Mouse (Mus musculus) adipocyte (in vitro differentiated cells): ENCODE measurements around the gene Zzef1.

Source experiments
- DNase-seq: peaks from one replicate; pipeline ENCODE4 v3.0.0-alpha.2; 2016; ENCODE audit warnings: low spot score

The Zzef1 gene

DNA sequence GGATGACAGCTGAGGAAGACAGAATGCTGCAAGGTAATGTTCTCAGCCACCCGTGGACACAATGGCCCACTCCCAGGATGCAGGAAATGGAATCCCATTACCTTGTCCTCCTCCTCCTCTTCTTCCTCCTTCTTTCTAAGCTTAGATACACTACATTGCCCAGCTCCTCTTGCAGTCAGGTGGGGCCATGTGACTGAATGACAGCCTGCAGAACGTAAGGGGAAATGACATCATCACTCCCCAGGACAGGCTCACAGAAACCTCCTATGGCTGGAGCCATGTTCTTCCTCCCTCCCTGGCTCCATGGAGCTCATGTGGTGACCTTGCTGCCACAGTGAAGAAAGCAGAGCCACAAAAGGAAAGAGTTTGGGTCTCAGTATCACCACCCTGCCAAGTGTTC lies 161.3 kb downstream of the Zzef1 start:
- DNase-seq: no peak

DNA sequence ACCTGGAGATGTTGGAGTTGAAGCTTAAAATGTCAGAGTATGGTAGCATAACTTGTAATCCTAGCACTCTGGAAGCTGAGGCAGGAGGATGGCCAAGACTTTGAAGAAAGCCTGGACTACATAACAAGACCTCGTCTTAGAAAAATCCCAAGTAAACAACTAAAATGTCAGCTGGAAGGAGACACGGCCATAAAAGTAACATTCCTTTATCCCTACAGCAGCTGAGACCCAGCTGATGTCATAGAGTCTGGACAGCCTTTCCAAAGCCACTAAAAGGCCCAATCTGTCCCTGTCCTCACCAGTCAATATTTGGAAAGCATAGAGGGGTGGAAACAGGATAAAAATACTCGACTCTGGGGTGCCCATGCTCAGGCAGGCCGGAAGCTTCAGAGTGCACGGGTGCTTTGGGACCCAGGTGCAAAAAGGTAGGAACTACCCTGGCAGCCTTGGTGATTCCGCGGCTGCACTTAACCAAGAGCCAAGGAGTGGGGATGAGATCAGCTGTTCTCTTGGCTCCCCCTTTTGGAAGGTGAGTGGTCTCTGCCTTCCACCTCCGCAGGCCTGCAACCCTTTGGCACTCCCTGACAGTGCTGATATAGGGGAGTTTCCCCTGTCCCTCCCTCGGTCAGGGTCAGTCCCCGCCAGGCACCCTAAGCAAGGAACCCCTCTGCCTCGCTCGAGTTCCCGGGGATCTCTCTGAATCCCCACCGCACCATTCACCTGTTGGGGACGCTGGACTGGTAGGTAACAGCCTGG lies 164.1 kb downstream of the Zzef1 start:
- DNase-seq: no peak

DNA sequence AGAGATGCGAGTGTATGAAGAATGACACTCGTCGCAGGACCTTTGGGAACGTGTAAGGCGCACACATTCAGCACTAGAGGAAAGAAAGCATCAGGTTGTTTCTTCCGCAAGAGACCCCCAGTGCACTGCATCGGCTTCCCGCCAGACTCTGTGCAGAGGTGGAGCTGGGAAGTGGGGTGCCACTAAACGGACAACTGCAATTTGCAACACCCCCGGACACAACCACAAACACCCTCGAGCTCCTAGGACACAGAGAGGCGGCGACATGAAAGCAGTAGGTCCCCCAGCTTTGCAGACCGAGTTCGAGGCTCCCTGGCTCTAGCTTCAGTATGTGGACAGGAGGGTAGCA lies 164.7 kb downstream of the Zzef1 start:
- DNase-seq: no peak

DNA sequence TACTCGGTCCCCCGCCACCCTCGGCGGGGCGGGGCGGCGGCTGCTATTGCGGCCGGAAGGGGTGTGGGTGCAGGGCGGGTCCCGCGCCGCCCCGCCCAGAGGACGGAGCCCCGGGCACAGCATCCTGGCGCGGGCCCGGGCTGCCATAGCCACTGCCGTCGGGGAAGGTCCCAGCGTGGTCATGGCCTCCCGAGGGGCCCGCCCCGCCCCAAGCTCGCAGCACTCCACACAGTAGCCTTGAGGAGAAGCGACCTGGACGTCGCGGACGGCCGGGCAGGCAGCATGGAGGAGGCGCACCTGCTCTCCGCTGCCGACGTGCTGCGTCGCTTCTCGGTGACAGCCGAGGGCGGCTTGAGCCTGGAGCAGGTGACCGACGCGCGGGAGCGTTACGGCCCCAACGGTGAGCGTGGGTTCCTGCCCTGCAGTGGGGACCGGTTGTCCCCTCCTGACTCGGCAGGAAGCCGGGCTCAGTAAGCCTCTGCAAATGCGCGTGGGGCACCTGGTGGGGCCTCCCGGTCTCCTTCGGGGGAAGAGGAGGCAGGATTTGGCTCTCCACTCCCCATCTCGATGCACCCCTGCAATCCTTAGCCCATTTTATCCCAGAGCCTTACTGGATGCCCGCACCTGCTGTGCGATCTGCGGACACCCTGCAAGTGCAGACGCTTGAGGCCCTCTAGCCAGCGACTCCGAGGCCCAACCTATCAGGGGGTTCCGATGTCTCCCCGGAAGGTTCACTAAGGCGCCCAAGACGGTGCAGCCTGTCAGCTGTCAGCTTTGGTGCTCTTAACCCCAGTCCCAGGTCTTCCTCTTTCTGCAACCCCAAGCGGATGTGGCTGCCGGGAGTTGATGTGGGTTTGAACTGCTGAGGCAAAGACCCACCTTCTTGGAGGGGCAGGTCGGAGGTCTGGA lies 165.3 kb downstream of the Zzef1 start, which contains the start of gene Atp2a3:
Gene Atp2a3 (plus strand): TSS at position 98 of the 909 bp plus-strand sequence.
- no peak for DNase-seq

DNA sequence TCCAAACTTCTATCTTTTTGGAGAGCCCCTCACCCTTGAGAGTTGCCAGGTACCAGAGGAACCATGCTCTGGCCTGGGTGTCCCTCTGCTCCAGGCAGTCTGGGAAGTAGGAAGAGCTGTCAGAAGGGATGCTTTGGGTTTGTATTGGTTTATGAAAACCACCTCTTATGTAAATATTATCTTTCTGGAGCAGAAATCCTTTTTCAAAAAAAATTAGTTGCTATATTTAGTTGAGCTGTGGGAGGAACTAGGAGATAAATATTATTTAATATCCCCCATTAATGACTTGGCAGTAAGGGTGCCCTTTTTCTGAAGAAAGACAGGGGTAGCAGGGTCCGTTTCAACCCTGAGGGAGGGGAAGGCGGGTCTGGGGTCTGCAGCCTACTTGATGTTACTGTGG lies 166.4 kb downstream of the Zzef1 start:
- DNase-seq: no peak

DNA sequence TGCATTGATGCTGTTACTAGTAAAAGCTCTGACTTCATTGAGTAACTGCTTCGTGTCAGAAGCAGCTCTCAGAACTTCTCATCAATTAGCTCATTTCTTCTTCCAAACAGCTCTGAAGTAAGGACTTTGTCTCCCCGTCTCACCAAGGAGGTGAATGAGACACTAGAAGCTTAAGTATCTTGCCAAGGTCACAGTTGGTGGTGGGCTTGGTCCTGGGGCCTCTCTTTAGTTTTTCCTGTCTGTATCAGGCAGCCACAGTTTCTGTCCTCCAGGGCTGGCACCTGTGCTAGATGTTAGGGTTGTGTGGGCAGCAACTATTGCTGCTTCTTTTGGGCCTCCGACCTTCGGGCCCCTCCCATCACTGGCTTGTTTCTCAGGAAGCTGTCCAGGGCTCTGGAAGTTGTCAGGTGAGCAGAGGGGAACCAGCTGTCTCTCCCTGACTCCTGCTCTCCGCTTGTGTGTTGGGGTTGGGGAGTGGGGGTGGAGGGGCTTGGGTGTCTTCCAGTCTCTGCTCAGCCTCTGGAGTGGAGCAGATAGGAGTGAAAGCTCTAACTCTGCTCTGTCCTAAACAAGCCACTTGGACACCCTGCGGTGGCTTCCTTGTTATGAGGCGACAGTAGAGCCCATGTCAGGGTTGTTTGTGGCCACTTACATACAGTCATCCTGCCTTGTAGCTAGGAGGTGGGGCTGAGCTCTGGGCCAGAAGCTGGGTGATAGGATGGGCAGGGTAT lies 167.2 kb downstream of the Zzef1 start:
- DNase-seq: no peak

DNA sequence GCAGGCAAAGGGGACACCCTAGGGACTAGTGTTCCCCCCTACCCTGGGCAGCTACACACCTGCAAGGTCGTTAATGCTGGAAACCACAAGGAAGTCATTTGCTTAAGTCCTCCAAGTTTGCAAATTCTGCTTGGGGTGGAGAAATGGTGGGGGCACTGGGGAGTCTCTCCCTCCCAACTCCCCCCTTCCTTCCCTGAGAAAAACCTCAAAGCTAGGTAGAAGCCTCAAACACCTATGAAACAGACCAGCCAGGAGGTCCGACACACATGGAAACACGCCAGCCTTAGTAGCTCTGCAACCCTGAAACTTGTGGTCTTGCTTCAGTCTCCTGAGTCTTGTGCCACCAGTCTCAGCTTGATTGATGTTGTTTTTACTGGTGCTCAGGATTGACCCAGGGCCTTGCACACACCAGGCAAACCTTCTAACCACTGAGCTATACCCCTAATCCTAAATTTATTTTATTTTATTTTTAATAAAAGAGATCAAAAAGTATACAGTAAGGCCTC lies 167.8 kb downstream of the Zzef1 start:
- no peak for DNase-seq

DNA sequence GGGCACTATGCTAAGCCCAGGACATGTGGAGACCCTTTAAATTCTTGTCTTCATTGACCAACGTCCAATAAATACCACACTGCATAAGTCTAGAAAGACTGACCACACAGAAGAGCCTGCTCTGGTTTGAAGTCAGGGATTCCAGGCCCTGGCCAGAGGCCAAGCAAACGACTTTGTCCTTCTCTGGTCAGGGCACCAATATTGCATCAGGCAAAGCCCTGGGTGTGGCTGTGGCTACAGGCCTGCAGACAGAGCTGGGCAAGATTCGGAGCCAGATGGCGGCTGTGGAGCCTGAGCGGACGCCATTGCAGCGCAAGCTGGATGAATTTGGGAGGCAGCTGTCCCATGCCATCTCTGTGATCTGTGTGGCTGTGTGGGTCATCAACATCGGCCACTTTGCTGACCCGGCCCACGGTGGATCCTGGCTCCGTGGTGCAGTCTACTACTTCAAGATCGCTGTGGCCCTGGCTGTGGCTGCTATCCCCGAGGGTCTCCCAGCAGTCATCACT lies 179.0 kb downstream of the Zzef1 start:
- DNase-seq: peak; percentile 33
